Mouse (Mus musculus) ES-Bruce4 (cell line): Measurements from ENCODE around the gene H2-D1.

Source experiments
- CTCF ChIP-seq: IDR thresholded peaks from one replicate; pipeline ENCODE4 v1.8.1; 2011; ENCODE audit warnings: low read depth, low read length
- EP300 ChIP-seq: IDR thresholded peaks from 2 replicates; pipeline ENCODE4 v1.6.1; 2011; ENCODE audit warnings: low read depth, low read length; ENCODE audit not compliant: insufficient read depth
- POLR2A ChIP-seq: IDR thresholded peaks from one replicate; pipeline ENCODE4 v1.8.1; 2011; ENCODE audit warnings: low read length; ENCODE audit not compliant: insufficient read depth

DNA sequence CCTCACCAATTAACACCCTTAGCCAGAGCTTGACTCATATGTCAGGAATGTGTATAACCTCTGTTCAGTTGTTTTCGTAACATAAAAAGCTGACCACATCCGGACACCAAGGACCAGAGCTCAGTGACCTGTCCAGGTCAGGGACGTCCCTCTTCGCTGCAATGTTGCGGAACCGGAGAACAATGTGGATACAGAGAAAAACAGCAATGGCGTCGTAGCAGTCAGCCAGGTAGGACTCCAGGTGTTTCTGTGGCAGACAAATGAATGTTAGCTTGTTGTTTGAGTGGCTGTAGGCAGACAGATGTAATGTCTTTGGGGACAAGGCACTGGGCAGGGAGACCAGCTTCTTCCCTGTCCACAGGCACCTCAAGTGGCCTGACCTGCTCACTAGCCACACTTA is 15.5 kb downstream of the H2-D1 start:
- TF ChIP-seq CTCF (no peak), POLR2A (no peak), EP300 (no peak)
